Mouse (Mus musculus) megakaryocyte, embryonic 14.5 days (primary cell): Measurements from ENCODE around the gene Slc27a3.

ENCODE experiments used
- FLI1 ChIP-seq: IDR thresholded peaks from 2 replicates; pipeline ENCODE4 v1.6.1; 2012; ENCODE audit warnings: low read length, inconsistent platforms, mixed read lengths
- GATA1 ChIP-seq: IDR thresholded peaks from 3 replicates; pipeline ENCODE4 v1.6.1; 2012; ENCODE audit warnings: mixed read lengths, low read length, inconsistent platforms, borderline replicate concordance

GRCm38 (mm10) chr3:90427574-90427973 lies 37.8 kb upstream of the Slc27a3 start:
- no peak for TF ChIP-seq GATA1
- TF ChIP-seq FLI1 = no peak
